Mouse (Mus musculus) kidney, adult 11 months (tissue): Measurements from ENCODE around the gene Tgfbi.

ENCODE experiments used
- DNase-seq: peaks from one replicate; pipeline ENCODE4 v3.0.0; 2022

Tgfbi gene

DNA sequence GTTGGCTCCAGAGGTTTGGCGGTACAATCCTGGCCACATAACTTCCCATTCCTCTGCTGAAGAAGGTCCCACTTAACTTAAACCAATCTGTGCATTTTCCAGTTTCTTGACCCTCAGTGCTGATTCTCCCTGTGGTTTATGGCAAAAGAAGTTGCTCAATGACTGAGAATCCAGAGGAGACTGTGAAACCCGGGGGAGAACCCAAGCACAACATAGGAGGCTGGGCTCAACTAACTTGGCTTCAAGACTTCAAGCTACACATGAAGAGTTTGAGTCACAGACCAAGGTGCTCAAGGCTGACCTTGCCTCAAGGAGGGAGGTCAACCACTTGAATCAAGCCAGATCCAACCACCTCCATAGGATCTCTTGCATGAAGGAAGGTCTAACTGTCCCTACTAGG lies 9.8 kb upstream of the Tgfbi start:
- no peak for DNase-seq

DNA sequence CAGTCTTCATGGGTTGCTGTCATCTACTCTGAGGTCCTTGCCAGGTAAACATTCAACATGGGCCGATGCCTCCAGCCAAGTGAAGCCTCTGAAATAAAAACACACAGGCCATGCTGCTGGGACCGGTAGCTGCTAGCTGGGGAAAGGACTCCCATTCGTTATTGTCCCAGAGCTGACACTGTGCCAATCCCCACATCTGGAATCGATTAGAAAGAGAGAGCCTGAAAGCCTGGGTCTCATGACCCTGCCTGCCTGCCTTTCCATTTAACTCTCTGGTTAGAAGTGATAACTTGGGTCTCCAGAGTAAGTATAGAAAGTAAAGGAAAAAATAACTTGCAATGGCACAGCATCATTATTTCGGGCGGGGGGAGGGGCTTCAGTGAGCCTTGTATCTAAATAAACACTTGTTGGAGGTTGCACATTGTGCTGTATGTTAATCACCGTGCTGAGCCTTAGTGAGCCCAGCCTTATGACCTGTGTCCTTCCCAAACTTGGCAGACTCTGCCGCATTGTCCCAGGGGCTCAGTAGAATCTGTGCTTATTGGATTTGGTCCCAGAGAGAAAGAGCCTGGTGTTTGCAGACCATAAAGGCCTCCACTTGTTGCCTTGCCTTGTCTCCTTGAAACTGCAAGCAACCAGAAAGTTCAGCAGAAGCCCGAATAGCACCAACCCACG lies 9.0 kb upstream of the Tgfbi start:
- DNase-seq = peak; percentile 25

DNA sequence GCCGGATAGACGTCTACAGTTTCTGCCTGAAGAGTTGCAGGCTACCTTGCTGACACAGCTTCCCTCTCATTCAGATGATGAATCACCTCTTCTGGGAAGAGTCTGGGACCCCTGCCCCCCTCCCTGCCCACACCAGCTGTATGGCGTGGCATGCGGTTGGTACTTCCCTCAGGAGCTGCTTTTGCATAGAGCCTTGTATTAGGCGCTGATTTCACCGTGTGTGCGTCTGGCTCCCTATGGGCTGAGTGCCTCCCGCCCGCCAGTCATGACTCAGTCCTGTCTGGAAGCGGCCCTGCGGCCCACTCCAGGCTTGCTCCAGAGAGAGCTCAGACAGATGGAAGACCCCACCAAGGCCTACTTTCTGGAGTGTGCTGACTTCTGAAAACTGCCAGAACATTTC lies 8.1 kb upstream of the Tgfbi start:
- no peak for DNase-seq

DNA sequence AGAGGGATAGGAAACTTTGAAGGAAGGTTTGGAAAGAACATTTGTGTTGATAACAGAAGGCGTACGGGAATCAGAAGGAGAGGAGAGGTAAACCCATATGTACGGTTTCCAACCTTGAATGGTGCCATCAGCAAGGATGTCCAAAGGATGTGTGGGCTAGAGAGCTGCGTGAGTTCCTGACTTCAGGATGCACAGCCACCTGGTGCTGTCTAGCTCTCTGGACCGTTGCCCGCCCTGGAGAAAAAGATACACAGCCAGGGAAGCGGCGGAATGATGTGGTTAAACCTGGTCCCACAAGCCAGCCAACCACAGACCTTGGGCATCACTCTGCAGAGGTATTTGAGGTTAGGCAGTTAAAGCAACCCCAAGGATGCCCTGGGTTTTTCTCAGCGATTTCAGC lies 3.8 kb upstream of the Tgfbi start:
- no peak for DNase-seq

DNA sequence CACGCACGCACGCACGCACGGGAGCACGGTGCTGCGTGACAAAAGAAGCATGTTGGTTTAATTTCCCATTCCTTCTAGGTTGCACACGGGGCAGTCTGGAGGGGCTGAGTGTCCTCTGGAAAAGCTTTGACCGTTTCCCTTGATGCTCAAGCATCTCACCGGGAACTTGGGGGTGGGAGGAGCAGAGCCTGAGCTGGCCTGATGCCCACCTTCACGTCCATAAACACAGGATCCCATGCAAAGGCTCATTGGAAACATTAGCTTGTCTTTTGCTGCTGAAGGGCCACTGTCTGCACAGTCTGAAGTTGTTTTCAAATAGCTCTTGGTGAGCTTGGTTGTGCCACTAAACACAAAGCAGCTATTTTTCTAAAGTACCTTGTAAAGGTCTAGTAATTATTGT lies 2.6 kb upstream of the Tgfbi start:
- DNase-seq = no peak

DNA sequence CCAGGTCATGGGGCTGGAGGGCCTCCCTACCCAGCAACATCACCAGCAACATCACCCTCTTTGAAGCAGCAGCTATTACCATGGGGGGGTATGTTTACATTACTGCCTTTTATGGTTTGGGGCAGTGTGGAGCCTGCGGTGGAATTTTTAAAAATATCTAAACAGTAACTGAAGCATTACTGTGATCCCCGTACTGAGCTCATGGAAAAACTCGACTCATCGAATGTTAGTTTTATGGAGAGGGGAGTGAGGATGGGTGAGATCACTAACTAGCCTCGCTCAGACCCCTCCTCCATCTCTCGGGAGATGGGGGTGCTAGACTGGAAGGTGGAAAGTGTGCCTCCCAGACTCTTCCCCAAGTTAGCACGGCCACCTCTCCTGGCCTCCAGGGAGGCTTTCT lies 2.1 kb upstream of the Tgfbi start:
- no peak for DNase-seq

DNA sequence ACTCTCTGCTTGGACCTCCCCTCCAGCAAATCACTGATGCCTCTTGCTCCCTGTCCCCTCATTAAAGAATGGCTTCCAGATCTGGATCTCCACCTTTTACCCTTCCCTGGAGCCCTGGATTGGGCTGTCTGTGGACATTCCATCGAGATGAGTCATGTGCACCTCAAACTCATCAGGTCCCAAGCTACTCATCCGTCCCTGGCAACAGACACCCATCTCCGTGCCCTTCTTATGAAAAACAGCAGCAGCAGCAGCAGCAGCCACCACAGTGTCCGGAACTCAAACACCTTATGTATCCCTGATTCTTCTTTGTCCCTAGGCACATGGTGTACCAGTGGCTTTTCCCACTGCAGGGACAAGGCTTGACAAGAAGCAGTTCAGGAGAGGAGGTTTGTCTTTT lies 1.5 kb upstream of the Tgfbi start:
- DNase-seq = no peak

DNA sequence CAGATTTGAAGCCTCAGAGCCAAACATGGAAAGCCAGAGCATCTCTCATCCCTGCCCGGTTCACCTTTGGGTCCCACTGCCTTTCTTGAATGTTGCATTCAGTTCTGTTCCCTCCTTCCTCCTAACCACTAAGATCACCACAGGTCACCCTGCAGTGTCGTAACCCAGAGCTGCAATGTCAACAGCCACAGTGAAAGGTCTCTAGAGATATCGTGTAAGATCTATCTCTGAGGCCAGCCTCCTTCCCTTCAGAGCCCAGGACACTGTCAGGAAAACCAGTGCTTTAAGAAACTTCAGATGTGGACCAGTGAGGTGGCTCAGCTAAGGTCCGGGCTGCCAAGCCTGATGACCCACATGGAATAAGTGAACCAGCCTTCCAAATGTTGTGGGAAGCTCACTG lies 1.8 kb downstream of the Tgfbi start:
- no peak for DNase-seq

DNA sequence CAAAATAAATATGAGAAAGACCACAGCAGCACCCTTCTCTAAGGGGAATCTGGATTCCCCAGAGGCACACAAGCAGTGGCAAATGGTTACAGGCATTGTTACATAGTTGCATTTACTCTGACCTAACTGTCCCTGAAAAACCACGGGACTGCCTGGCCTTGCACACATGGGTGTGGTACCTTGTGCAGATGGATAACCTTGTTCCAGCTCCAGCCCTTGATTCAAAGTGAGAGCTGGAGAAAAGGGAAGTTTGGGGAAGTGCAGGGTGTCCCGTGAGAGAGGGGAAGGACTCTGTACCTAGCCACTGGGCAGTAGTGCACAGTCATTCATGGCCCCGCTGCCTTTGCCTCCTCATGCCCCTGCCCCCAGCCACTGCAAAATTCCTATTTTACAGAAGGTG lies 2.4 kb downstream of the Tgfbi start:
- no peak for DNase-seq

DNA sequence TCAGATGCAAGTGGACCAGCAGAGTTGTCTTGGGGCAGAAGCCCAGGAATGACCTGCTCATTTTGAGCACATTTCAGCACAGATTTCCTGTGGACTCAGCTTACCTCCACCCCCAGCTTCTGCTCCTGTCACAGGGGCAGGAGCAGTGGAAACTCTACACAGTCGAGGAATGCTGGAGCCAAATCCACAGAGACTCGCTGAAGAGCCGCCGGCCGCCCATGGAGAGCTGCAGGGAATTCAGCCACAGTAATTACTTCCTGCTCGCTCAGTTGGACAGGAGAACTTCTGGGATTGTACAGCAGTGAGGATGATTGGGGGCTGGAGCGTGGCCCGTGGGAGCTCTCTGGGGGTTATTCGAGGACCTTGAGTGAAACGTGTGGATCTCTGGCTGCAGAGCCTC lies 3.0 kb downstream of the Tgfbi start:
- no peak for DNase-seq

DNA sequence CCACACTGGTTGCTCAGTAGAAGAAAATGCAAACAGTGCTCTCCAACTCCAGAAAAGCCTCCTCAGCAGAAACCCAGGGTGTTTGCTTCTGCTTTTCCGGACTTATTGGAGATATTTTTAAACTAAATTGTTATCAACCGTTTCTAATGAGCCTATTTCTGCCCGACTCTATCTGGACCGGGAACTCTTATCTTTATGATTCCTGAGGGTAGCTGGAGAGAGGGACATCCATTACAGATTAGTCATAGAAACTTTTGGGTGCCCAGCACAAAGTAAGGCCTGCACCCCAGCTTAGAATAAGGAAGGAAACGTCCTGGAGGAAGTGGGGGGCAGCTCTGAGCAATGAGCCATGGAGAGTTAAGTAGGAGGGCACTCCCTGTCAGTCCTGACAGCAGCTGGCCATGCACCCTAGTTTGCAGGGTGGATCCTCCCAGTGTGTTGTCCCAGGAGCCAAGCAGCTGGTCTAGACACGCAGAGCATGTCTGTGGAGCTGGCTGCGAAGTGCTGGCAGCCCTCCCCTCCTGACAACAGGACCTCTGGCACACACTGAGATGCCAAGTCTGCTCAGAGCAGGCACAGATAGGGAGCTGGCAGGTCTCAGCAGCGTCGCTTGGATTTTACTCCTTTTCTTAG lies 4.2 kb downstream of the Tgfbi start:
- no peak for DNase-seq

DNA sequence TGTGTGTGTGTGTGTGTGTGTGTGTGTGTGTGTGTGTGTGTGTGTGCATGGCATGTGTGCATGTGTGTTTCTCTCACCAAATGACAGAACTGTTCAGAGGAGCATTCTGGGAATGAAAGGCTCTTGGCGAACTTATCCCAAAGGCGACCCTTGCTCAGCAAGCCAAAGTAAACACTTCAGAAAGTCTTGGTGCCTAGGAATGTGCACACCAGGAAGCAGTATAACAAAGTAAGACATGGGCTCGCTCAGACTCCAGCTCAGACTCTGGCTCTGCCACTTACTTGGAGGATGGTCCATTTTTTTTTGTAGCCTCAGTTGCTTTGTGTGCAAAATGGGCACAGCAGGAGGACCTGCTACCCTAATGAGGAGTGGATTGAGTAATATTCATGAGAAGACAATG lies 5.4 kb downstream of the Tgfbi start:
- DNase-seq = no peak

DNA sequence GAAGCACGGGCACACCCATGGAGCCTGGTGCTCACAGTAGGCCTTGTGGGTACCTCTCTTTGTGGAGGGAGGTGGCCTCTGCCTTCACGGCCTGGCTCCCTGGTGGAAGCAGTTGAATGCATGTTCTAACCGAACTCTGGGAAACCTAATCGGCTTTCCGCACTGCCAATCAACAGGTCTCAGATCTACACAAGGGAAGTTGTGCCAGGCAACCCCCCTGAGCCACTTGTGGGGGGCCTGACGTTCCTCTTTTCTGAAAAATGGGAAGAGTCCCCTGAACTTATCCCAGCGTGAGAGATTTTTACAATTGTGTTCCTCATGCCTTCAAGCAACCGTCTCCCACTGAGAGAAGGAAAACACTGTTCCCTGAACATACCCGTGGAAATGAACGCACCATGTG lies 5.9 kb downstream of the Tgfbi start:
- DNase-seq = no peak

DNA sequence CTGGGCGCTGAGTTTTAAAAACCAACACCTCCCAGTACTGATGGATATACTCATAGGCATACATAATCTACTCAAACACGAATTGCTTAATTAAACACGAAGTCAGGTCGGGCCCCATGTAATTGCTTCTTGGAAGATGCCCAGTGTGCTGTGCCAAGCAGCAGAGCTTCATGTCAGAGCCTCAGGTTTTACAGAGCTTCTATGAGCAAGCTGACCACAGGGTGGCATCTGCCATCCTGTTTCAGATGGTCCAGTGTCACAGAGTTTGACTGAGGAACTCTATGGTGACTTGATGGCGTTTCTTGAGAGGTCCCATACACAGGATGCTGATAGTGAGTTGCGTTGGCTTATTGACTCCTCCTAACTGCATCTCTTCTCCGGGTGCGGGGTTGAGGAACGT lies 6.5 kb downstream of the Tgfbi start:
- DNase-seq = no peak

DNA sequence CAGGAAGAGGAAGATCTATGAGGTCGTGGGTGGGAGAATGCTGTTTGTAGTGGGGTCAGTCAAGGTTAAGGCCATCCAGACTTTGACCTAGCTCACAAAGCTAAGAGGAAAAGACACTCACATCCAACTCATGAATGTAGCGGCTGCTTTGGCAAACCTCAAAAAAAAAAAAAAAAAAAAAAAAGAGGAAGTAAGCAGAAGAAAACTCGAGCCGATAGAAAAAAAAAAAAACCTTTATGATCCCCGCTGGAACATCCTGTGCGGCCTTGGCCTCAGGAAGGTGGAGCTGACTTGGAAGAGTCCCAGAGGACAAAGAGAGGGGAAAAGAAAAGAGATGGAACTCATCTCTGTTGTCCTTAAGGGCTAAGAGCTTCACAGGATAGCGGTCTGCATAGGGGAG lies 7.1 kb downstream of the Tgfbi start:
- no peak for DNase-seq

DNA sequence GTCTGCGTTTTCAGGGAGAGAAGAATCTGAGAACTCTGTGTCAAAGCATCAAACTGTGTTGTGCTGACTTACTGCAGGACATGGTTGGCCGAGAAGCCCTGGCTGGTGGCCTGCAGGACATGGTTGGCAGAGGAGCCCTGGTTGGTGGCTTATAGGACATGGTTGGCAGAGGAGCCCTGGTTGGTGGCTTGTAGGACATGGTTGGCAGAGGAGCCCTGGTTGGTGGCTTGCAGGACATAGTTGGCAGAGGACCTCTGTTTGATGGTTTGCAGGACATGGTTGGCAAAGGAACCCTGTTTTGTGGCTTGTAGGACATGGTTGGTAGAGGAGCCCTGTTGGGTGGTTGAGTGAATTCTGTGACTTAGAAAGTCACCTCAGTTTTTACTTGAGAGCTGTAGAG lies 7.9 kb downstream of the Tgfbi start:
- no peak for DNase-seq

DNA sequence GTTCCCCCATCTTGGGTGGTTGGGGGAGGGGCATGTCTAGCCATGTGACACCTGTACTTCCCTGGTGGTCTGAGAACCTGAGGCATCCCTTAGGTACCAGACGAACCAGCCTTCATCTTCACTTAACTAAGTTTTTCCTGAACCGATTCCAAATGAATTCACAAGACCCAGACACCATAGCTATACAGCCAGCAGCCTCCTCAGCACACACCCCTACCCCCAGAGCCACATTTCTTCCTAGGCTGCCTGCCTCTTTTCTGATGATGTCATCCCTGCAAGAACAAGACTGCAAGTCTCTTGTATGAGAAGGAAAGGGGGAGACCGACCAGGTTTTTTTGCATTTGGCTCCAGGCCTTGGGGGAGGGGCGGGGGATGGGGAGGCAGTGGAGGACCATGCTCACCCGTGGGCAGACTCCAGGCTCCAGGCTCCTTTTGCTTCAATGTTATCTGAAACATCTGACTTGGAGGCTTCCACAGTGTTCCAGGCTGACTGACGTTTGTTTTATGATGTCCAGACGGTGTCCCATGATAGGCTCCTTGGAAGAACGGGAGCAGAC lies 13.0 kb downstream of the Tgfbi start:
- DNase-seq = no peak

DNA sequence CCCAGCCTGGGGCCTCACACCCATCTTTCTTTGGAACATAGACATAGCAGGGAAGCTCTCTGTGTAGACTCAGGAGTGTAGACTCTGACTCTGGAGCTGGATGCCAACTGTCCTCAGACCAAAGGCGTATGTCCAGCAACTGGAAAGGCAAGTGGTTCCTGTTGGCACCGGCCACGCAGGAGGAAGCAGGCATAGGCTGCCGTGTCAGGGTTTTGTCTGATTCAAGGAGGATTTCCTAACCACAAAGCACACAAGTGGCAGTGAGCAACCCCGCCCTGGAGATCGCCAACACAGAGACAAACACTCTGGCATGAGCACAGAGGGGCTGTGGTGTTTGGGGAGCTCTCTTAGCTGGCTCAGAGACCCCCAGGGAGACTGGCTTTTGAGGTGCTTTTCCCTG lies 17.2 kb downstream of the Tgfbi start:
- DNase-seq = no peak

DNA sequence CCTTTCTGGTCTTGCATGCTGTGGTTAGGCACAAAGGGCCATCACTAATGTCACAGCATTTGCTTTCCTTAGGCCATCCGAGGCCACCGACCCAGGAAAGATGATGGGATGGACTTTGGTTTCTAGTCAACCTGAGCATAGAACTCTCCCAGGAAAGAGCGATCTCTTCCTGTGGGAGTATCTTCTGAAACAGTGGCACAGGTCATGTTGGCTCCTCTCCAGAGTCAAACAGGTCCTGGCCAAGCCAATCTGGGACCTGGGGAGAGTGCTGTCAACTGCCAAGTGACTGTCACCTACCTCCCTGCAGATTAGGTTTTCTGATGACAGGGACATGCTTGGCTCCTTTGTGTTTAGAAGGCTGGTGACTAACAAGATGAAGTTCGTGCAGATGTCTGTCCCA lies 20.8 kb downstream of the Tgfbi start:
- no peak for DNase-seq

DNA sequence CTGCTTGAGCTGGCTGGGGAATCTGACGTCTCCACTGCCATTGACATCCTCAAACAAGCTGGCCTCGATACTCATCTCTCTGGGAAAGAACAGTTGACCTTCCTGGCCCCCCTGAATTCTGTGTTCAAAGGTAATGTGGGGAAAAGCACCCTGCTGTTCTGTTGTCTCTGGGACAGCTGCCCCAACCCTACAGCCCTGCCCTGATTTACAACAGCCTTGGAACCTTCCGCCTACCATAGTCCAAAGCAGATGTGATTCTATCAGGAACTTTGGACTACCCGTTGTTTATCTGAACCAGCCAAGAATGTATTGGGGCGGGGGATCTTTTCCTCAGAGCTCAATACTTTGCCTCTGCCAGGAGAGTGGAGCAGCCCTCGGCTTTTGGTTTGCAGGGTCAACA lies 21.2 kb downstream of the Tgfbi start:
- no peak for DNase-seq

DNA sequence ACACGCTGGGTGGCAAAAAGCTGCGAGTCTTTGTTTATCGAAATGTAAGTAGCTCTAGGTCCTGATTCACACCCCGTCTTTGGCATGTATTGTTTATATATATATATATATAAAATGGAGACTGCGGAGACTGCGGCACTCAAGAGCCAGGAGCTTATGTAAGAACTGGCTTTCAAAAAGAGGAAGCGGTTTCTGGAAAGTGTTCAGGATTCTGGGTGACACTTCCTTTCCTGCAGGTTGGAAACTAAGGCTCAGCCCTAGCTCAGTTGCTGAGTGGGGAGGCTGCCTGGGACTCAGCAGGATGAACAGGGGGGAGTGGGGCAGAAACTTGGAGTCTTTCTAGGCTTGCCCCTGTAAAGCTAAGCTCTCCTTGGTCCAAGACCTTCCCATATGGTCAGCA lies 22.0 kb downstream of the Tgfbi start:
- no peak for DNase-seq

DNA sequence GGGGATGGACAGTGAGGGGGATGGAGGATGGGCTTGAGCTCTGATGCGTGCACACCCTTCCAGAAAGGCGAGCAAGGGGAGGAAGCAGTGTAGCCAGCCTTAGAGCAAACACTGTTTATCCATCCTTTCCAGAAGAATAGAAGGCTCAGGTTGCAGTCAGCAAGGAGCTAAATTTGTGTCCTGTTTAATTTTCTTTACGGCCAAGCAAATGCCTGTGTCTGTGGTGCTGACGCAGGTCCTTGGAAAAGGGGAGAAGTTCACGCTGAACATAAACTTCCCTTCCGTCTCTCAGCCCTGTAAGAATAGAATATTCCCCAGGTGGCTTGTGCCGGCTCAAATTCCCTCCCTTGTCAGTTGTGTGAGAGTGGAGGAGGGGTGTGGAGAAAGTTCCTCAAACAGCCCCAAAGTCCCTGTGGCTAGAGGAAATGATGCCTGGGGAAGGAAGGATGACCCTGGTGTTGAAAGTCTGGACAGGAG lies 24.9 kb downstream of the Tgfbi start:
- no peak for DNase-seq

DNA sequence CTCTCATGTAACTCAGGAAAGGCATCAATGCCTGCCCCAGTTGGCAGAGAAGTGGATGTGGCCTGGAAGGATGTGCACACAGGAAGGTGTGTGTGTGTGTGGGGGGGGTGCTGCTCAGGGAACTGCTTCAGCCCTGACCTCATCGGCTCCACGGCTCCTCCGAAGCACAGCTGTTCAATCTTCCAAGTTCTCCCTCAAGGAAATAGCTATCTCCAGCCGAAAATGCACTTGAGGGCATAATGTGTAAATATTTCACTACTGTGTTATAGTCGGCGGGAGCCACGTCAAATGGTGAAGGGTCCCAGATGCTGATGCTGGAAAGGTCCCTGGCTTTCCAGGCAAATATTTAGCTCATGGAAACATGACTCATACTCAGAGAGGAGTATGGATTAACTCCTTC lies 25.6 kb downstream of the Tgfbi start:
- DNase-seq = peak; percentile 35

DNA sequence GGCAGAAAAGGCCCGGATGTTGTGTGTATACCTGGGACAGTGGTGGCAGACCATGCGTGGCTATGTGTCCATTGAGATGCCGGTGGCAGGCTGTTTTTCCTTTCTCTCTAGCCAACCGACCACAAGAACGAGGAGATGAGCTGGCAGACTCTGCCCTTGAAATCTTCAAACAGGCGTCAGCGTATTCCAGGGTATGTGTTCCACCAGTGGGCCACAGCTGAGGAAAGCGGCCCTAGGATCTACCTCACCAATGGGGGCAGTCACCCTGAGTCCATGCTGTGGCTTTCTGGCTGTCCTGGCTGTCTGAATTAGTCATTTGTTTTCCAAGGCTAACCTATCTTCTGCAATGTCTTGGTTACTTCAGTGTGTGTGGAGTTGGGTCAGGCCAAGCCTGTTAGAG lies 27.7 kb downstream of the Tgfbi start:
- no peak for DNase-seq

DNA sequence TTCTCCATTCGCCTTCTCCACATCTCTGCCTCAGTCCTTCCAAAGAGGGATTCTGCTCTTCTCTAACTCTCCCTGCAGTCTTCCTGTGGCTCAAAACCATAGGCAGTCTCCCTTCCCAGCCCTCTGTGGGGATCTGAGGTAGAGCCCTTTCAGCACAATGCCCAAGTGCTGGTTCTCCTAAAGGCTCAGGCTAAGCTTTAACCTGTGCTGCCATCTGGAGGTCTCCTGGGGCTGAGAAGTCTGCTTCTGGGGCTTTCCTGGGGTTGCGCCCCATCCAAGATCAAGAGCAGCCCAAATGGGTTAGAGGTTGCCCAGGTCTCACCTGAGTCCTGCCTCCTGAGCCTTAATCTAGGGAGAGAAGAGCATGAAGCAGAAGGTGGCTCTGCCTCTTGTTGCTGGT lies 32.4 kb downstream of the Tgfbi start:
- no peak for DNase-seq
